Mouse (Mus musculus) forebrain, embryonic 16.5 days (tissue): ENCODE results near the gene Nr2f2. TPM values are rescaled to one million over a fixed set of nuclear protein-coding genes. Genes with fewer than 3 reads are reported as not detected.
A peak's percentile ranks its signal among the peaks of the same experiment; 100 is the strongest.

Experiments
- ATAC-seq: fragments of 200-750 bp; cut with Nextera tagmentation; 2 replicates; pipeline ENCODE4 v1.8.0; 2017; ENCODE audit warnings: mild to moderate bottlenecking, moderate library complexity
- H3K27ac ChIP-seq: fragments of 300-500 bp; sonication (generic); 2 replicates; pipeline ENCODE4 v1.5.1; 2014; ENCODE audit warnings: low read length, control low read depth
- H3K27me3 ChIP-seq: fragments of 300-500 bp; sonication (generic); replicated peaks from 2 replicates; pipeline ENCODE4 v1.6.1; 2014; ENCODE audit warnings: low read length; ENCODE audit not compliant: control insufficient read depth, insufficient read depth
- H3K36me3 ChIP-seq: fragments of 300-500 bp; sonication (generic); 2 replicates; pipeline ENCODE4 v1.6.1; 2014; ENCODE audit not compliant: control insufficient read depth, insufficient read depth
- H3K4me1 ChIP-seq: fragments of 300-500 bp; sonication (generic); replicated peaks from 2 replicates; pipeline ENCODE4 v1.6.1; 2014; ENCODE audit warnings: low read length; ENCODE audit not compliant: control insufficient read depth, insufficient read depth
- H3K4me2 ChIP-seq: fragments of 300-500 bp; sonication (generic); 2 replicates; pipeline ENCODE4 v1.6.1; 2014; ENCODE audit warnings: mild to moderate bottlenecking, low read length, control low read depth
- H3K4me3 ChIP-seq: fragments of 300-500 bp; sonication (generic); replicated peaks from 2 replicates; pipeline ENCODE4 v1.5.1; 2014; ENCODE audit warnings: mild to moderate bottlenecking, low read length, control low read depth
- H3K9ac ChIP-seq: fragments of 300-500 bp; sonication (generic); replicated peaks from 2 replicates; pipeline ENCODE4 v1.6.1; 2014; ENCODE audit warnings: low read depth, low read length, control low read depth
- H3K9me3 ChIP-seq: fragments of 300-500 bp; sonication (generic); 2 replicates; pipeline ENCODE4 v1.6.1; 2016; ENCODE audit warnings: low read length; ENCODE audit not compliant: control insufficient read depth
- WGBS: fragments of 180-500 bp; shearing (Covaris S2); extraction: QIAGEN DNeasy Blood & Tissue Kit; methylation state at CpG from one replicate; pipeline ENCODE4 v1.1.7; 2014; 5-methylcytosine and 5-hydroxymethylcytosine counted together
- polyA plus RNA-seq: library from polyadenylated mRNA; unstranded; fragments of >200 nt; fragmentation: Nextera tagmentation; extraction: Ambion mirVana; gene quantifications from 2 replicates; pipeline ENCODE4 v1.2.1, GENCODE M21; 2015

The Nr2f2 gene
- polyA plus RNA-seq, 1 experiment from 2014 or later: 88.4 TPM

- Histone ChIP-seq H3K27me3 (peaks cover 32% of the 10 kb centered on the region), H3K9ac (peak overlapping the region; percentile 45), H3K36me3 (no peaks in the 10 kb centered on the region), H3K4me1 (peaks cover 17% of the 10 kb centered on the region), H3K9me3 (no peaks in the 10 kb centered on the region), H3K4me3 (peak overlapping the region; percentile 36), H3K27ac (no peak overlapping the region; the same call in 1 of the 2 replicates), H3K4me2 (peak overlapping the region; percentile 90)
- no peak for ATAC-seq
- WGBS: 17% methylated on average over 2 of the region's 2 CpGs
Measured at GRCm38 (mm10) chr7:70355357-70355620, 11.2 kb downstream of the Nr2f2 start.

GRCm38 (mm10) chr7:70354606-70355356, 11.8 kb downstream of the Nr2f2 start:
- ATAC-seq: no peak
- peaks cover 37% of the 10 kb centered on the region for H3K27me3 ChIP-seq
- peaks cover 16% of the 10 kb centered on the region for H3K4me1 ChIP-seq
- peak overlapping the region; percentile 45 for H3K9ac ChIP-seq
- peak overlapping the region; percentile 36 for H3K4me3 ChIP-seq
- no peak overlapping the region; the same call in 1 of the 2 replicates for H3K27ac ChIP-seq
- 10% methylated on average over 14 of the region's 14 CpGs for WGBS
- peak overlapping the region; percentile 90 for H3K4me2 ChIP-seq
- H3K9me3 ChIP-seq: no peaks in the 10 kb centered on the region
- no peaks in the 10 kb centered on the region for H3K36me3 ChIP-seq

DNA sequence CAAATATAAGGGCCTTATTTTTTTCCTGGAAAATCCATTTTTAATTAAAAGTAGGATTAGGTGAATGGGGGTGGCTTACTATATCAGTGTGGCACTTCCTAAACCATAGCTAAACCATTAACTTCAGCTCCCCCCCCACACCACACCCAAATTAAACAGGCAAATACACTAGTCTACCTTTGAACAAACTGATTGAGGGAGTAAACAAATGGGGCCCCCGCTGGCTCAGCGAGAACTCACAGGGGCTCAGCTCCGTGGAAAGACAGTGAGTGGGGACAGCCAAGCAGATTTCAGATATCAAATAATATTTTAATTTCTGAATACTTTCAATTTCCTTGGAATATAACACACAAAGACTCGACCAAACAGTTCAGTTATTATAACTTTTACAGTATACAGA, 13.4 kb downstream of the Nr2f2 start:
- H3K27ac ChIP-seq: peak overlapping the region; percentile 23; the same call in 1 of the 2 replicates
- H3K9ac ChIP-seq: peak overlapping the region; percentile 25; the same call in 1 of the 2 replicates
- peak overlapping the region; percentile 29 for H3K4me3 ChIP-seq
- no peaks in the 10 kb centered on the region for H3K36me3 ChIP-seq
- no peak for ATAC-seq
- H3K4me1 ChIP-seq: peaks cover 11% of the 10 kb centered on the region
- H3K4me2 ChIP-seq: peak overlapping the region; percentile 47
- 13% methylated on average over 4 of the region's 4 CpGs for WGBS
- peaks cover 47% of the 10 kb centered on the region for H3K27me3 ChIP-seq
- H3K9me3 ChIP-seq: no peaks in the 10 kb centered on the region

- Histone ChIP-seq H3K9me3 (no peaks in the 10 kb centered on the region), H3K4me1 (peaks cover 11% of the 10 kb centered on the region), H3K36me3 (no peaks in the 10 kb centered on the region), H3K9ac (no peak overlapping the region), H3K27me3 (peaks cover 50% of the 10 kb centered on the region), H3K4me3 (peak overlapping the region; percentile 23), H3K27ac (no peak overlapping the region), H3K4me2 (peak overlapping the region; percentile 65)
- ATAC-seq: no peak
- WGBS: 24% methylated on average over 3 of the region's 3 CpGs
Measured at GRCm38 (mm10) chr7:70352617-70353016, 13.9 kb downstream of the Nr2f2 start.

DNA sequence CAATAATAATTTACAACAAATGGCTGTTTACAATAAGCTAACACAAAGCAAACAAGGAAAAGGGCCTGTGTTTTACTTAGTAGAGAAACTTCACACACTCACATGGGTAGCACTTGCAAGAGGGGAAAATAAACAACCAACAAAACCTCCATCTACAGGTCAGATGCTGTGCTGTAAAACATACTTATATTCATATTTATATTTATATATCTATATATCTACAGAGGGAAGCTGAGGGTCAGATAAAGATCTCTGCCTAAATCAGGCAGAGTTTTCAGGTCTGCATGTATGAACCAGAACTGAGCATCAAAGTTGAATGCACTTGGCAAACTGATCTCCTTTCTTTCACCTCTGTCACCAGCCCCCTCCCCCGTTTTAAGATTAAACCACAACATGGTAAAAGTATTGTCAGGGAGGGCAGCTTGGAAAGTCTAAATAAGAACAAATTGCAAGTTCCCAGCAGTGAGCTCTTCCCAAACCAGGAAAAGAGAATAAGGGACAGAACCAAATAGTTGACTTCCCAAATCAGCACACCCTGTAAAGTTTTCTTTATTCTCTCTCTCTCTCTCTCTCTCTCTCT, 14.5 kb downstream of the Nr2f2 start:
- Histone ChIP-seq H3K27me3 (peaks cover 47% of the 10 kb centered on the region), H3K4me2 (peak overlapping the region; percentile 65), H3K4me3 (peak overlapping the region; percentile 23), H3K36me3 (no peaks in the 10 kb centered on the region), H3K27ac (peak overlapping the region; percentile 37), H3K4me1 (peaks cover 11% of the 10 kb centered on the region), H3K9ac (no peak overlapping the region; the same call in 1 of the 2 replicates), H3K9me3 (no peaks in the 10 kb centered on the region)
- 0% methylated on average over 1 of the region's 1 CpGs for WGBS
- no peak for ATAC-seq

DNA sequence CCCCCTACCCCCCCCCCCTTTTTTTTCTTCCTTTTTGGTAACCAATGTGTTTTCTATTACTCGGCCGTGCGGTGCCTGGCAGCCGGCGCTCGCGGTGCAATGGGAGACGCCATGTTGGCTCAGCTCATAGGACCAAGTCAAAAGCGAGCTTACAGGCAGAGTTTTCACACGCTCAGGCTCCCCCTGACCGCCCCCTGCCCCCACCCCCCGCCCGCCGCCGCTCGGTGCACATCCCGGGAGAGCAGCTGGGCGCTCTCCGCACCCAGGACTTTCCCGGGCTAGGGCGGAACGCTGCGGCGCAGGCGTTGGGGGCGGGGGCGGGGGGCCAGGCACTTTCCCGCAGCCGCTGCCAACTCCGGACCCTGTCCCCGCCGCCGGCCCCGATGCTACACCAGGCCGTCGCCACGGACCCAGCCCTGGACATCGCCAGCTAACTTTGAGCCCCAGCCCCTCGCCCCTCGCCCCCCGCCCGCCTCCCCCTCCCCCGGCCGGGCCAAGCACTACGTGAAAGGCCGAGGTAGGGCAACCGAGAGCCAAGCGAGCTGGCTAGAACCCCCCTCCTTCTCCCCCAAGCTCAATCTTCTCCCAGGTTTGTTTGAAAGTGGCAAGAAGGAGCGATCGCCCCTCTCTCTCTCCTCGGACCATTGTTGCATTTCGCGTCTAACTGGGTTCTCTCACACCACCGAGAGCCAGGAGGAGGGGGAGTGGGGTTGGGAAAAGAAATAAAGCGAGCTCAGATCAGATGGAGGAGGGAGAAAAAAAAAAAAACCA, 15.6 kb downstream of the Nr2f2 start:
- Histone ChIP-seq H3K4me2 (peak overlapping the region; percentile 65), H3K27me3 (peaks cover 43% of the 10 kb centered on the region), H3K9me3 (no peaks in the 10 kb centered on the region), H3K27ac (peak overlapping the region; percentile 86), H3K9ac (peak overlapping the region; percentile 66), H3K4me3 (peak overlapping the region; percentile 52), H3K4me1 (peaks cover 13% of the 10 kb centered on the region), H3K36me3 (no peaks in the 10 kb centered on the region)
- WGBS: 0% methylated on average over 45 of the region's 55 CpGs
- ATAC-seq: peak; percentile 54

DNA sequence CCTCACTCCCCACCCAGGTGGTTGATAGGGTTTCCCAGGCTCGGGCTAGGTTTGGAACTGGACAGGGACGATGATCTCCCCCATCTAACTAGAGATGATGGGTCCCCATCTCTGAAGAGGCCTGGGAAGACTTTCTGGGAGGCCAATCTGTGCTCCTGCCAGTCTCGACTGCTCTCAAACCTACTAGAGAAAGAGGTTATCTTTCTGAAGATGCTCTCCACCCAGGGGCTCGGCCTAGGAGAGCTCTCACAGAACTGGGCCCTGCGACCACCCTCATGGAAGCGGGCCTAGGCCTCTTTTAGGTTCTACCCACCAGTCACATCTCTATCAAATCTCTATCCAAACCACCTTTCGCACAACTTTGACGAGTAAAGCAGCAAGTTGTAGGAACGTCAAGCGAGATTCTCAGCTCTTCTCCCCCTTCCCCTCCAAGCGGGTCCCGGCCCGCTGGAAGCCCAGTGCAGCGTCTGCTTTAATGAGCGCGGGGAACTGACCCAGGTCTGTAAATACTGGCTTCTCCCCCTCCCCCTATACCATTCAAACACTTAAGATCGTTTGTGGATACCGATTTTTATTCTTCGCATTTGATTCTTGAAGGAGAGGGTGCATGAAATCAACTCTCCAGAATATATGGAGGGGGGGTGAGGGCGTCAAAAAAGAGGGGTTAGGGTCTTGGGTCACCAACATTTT, 16.4 kb downstream of the Nr2f2 start:
- peak overlapping the region; percentile 66 for H3K9ac ChIP-seq
- WGBS: 3% methylated on average over 20 of the region's 20 CpGs
- H3K4me1 ChIP-seq: peaks cover 16% of the 10 kb centered on the region
- peaks cover 42% of the 10 kb centered on the region for H3K27me3 ChIP-seq
- 0 out of 2 replicates have a peak, but pooled peaks have one; percentile 14 for ATAC-seq
- no peaks in the 10 kb centered on the region for H3K9me3 ChIP-seq
- peak overlapping the region; percentile 52 for H3K4me3 ChIP-seq
- H3K27ac ChIP-seq: peak overlapping the region; percentile 86
- H3K4me2 ChIP-seq: peak overlapping the region; percentile 65
- no peaks in the 10 kb centered on the region for H3K36me3 ChIP-seq

DNA sequence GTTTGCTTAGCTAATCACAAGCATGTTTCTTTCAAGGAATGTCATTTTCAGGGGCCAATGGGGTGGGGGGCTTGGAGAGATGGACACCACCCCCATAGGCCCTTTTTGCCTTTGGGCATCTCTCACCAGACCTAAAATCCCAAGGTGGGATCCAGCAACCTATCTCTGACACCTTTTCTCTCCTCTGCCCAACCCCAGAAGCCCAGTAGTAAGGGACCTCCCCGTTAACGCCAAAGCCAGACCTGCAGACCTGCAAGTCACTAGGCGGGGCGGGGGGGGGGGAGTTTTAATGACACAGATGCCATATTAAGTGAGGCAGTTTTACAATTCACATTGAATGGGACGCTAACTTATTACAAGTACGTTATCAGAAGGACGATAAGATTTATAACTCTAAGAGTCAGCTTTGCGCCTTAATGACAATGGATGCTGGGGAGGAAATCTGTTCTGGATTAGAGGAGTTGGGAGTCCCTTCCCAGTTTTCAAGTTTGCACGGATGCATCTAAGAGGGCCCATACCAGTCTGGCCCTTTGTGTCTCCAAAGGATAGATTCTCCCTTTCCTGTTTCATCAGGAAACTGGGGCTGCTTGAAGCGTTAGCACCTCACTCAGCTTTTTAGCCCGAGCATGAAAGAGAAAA, 17.4 kb downstream of the Nr2f2 start:
- H3K27me3 ChIP-seq: peaks cover 42% of the 10 kb centered on the region
- H3K4me1 ChIP-seq: peaks cover 16% of the 10 kb centered on the region

More for the DNA sequence above, 17.4 kb downstream of the Nr2f2 start:
- Histone ChIP-seq H3K4me3 (peak overlapping the region; percentile 19), H3K27ac (peak overlapping the region; percentile 54), H3K36me3 (no peaks in the 10 kb centered on the region), H3K9me3 (no peaks in the 10 kb centered on the region), H3K9ac (peak overlapping the region; percentile 13; the same call in 1 of the 2 replicates), H3K4me2 (peak overlapping the region; percentile 65)
- 13% methylated on average over 11 of the region's 11 CpGs for WGBS
- no peak for ATAC-seq
